Mouse (Mus musculus): Measurements from ENCODE around the gene Erg28. TPM values are rescaled to one million over a fixed set of nuclear protein-coding genes. Genes with fewer than 3 reads are reported as not detected.

Gene Erg28
- polyA plus RNA-seq, 1 experiment, result 53.8 TPM

- no peak for DNase-seq (ENCODE audit: low read depth)
- TF ChIP-seq CTCF (IDR thresholded peaks at IDR 0.05; ENCODE audit: borderline replicate concordance, extremely low read depth, insufficient read depth, insufficient read length), result no peak
- no peak for TF ChIP-seq POLR2A (IDR thresholded peaks at IDR 0.05; ENCODE audit: borderline replicate concordance, extremely low read depth, insufficient read depth, insufficient read length, poor library complexity, severe bottlenecking)
Measured at GRCm38 (mm10) chr12:85811676-85812075, 12.7 kb downstream of the Erg28 start.

DNA sequence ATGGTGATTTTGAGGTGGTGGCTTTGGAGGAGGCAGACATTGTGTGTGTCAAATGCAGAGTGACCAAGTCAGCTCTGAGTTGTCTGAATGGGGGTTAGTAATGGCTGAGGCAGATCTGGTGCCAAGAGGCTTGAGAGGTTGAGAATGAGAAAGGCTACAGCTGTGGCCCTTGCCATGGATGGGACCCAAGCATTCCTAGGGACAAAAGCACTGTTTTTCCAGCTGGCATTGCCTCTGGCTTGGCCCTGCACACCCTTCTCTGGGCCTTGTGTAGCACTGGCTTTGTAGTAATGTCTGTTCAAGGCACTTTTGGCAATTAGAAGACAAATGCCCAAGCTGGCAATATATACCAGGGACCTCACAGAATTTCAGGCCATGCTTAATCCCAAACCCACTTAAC lies 13.4 kb downstream of the Erg28 start:
- DNase-seq (ENCODE audit: low read depth), result no peak
- no peak for TF ChIP-seq CTCF (IDR thresholded peaks at IDR 0.05; ENCODE audit: borderline replicate concordance, extremely low read depth, insufficient read depth, insufficient read length)
- TF ChIP-seq POLR2A (IDR thresholded peaks at IDR 0.05; ENCODE audit: borderline replicate concordance, extremely low read depth, insufficient read depth, insufficient read length, poor library complexity, severe bottlenecking), result no peak

- no peak for DNase-seq (ENCODE audit: low read depth)
- TF ChIP-seq POLR2A (IDR thresholded peaks at IDR 0.05; ENCODE audit: borderline replicate concordance, extremely low read depth, insufficient read depth, insufficient read length, poor library complexity, severe bottlenecking) (no peak), CTCF (IDR thresholded peaks at IDR 0.05; ENCODE audit: borderline replicate concordance, extremely low read depth, insufficient read depth, insufficient read length) (no peak)
Measured at GRCm38 (mm10) chr12:85809726-85810125, 14.6 kb downstream of the Erg28 start.

- peak; percentile 13 for DNase-seq (ENCODE audit: low read depth)
Measured at GRCm38 (mm10) chr12:85800031-85800430, 24.3 kb downstream of the Erg28 start.

DNA sequence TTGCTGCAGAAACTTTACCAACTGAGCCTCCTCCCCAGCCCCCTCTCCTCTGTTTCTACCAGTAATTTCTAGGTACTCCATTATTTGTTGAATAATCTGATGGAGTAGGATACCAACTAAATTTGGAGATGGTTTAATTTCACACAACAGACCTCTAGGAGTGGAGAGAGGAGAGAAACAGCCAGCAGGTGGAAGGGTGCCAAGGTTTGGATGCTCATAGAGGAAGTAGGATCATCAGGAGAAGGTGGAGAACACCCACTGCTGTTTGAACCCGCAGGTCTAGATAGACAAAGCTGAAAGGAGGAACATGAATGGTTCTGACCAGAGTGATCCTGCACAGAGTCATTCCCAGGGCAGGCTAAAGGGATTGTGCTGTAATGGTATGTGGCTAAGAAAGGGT lies 28.8 kb downstream of the Erg28 start:
- DNase-seq (ENCODE audit: low read depth), result no peak
- no peak for TF ChIP-seq POLR2A (IDR thresholded peaks at IDR 0.05; ENCODE audit: borderline replicate concordance, extremely low read depth, insufficient read depth, insufficient read length, poor library complexity, severe bottlenecking)
- TF ChIP-seq CTCF (IDR thresholded peaks at IDR 0.05; ENCODE audit: borderline replicate concordance, extremely low read depth, insufficient read depth, insufficient read length), result no peak

More at GRCm38 (mm10) chr12:85800031-85800430, 24.3 kb downstream of the Erg28 start:
- TF ChIP-seq POLR2A (IDR thresholded peaks at IDR 0.05; ENCODE audit: borderline replicate concordance, extremely low read depth, insufficient read depth, insufficient read length, poor library complexity, severe bottlenecking), result no peak

DNA sequence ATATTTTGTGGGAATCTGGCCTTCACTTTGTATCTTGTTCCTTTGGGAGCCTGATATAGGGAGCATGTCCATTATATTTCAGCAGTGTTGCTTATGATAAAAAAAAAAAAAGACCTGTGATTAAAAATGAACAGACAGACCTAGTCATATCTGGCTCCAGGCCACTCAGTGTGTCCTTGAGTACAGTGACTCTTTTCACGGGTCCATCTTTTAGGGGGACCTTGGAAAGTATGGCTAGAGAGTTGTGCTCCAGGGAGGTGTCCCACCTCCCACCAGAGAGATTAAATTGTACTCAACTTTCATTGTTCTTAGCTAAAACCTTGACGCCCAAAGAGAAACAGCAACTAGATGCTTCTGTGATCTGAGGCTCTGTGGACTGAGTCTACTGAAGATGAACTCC lies 30.3 kb downstream of the Erg28 start:
- no peak for TF ChIP-seq CTCF (IDR thresholded peaks at IDR 0.05; ENCODE audit: borderline replicate concordance, extremely low read depth, insufficient read depth, insufficient read length)
- TF ChIP-seq POLR2A (IDR thresholded peaks at IDR 0.05; ENCODE audit: borderline replicate concordance, extremely low read depth, insufficient read depth, insufficient read length, poor library complexity, severe bottlenecking), result no peak
- DNase-seq (ENCODE audit: low read depth), result no peak

DNA sequence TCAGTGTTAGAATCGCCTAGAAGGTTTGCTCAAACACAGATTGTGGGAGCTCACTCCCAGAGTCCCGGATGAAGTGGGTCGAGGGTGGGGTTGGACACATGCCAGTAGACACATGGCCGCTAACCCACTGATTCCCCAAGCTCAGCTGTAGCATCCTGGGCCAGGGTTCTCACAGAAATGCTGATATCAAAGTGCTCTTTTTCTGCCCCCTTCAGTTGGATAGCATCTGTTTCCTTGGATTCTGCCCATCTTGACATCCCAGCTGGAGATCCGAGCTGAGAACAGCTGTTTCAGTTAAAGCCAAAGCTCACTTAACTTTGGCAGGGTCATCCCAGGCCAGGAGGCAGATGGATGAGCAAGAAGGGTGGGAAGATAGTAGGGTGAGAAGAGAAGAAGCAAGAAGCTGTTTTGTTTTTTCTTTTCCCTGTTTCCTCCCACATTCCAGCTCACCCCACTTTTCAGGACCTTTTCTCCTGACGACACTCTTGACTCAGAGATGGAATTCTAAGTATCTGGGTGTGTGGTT lies 31.5 kb downstream of the Erg28 start:
- TF ChIP-seq CTCF (IDR thresholded peaks at IDR 0.05; ENCODE audit: borderline replicate concordance, extremely low read depth, insufficient read depth, insufficient read length) (no peak), POLR2A (IDR thresholded peaks at IDR 0.05; ENCODE audit: borderline replicate concordance, extremely low read depth, insufficient read depth, insufficient read length, poor library complexity, severe bottlenecking) (no peak)
- DNase-seq (ENCODE audit: low read depth), result peak; percentile 48

DNA sequence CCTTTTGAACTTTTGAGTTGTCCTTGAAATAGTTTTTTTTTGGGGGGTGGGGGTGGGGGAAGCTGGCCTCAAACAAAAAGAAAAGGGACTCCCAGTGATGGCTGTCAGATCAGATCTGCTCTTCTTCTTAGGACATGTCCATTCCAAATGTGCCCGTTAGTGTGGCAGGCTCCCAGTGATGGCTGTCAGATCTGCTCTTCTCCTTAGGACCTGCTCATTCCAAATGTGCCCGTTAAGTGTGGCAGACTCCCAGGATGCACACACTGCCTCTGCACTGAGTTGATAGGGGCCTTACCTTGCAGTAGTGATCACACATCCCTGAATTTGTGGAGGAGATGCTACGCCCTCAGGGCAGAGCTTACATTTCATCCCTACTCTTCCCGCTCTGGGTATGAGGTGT lies 32.2 kb downstream of the Erg28 start:
- no peak for DNase-seq (ENCODE audit: low read depth)
- no peak for TF ChIP-seq CTCF (IDR thresholded peaks at IDR 0.05; ENCODE audit: borderline replicate concordance, extremely low read depth, insufficient read depth, insufficient read length)
- no peak for TF ChIP-seq POLR2A (IDR thresholded peaks at IDR 0.05; ENCODE audit: borderline replicate concordance, extremely low read depth, insufficient read depth, insufficient read length, poor library complexity, severe bottlenecking)

DNA sequence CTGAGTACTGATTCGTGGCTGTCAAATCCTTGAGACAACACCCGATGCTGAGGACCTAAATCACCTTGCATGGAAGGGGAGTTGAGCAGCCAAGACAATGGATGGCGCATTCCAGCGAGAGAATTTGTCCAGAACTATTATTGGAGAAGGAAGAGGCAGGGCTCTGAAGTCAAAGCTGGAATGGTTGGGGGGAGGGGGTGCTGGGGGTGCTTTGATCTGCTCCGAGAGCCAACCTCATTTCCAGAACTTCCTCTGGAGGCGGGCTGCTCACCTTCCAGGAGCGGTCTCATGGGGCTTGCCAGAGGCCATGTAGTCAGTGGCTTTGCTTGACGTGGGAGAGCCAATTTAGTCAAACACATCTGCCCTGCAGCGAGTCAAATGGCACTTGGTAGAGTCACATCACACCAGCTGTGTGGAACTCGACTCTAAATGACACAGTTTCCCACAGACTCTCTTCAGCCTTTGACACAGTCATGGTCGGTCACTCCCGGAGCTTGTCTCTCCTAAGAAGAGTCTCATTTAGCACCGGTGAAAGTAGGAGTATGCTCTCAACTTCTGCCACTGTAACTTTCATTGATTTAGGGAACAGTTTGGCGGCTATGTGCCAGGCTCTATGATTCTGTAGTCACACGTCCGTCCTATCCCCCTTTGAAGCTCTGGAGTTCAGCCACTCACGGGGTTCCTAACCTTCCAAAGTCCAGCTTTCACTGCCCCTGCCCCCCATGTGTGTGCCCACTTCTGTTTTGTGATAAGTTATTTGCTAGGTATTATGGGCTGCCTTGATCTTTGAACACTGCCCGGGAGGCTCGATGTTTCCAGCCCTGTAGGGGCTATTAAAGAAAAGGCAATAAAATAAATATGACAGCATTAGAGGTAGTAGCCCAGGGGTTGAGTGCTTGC lies 39.2 kb downstream of the Erg28 start:
- DNase-seq (ENCODE audit: low read depth), result peak; percentile 4
- TF ChIP-seq CTCF (IDR thresholded peaks at IDR 0.05; ENCODE audit: borderline replicate concordance, extremely low read depth, insufficient read depth, insufficient read length) (no peak), POLR2A (IDR thresholded peaks at IDR 0.05; ENCODE audit: borderline replicate concordance, extremely low read depth, insufficient read depth, insufficient read length, poor library complexity, severe bottlenecking) (no peak)

- TF ChIP-seq CTCF (IDR thresholded peaks at IDR 0.05; ENCODE audit: borderline replicate concordance, extremely low read depth, insufficient read depth, insufficient read length) (no peak), POLR2A (IDR thresholded peaks at IDR 0.05; ENCODE audit: borderline replicate concordance, extremely low read depth, insufficient read depth, insufficient read length, poor library complexity, severe bottlenecking) (no peak)
- no peak for DNase-seq (ENCODE audit: low read depth)
Measured at GRCm38 (mm10) chr12:85781606-85782005, 42.7 kb downstream of the Erg28 start.

- DNase-seq (ENCODE audit: low read depth), result no peak
- no peak for TF ChIP-seq POLR2A (IDR thresholded peaks at IDR 0.05; ENCODE audit: borderline replicate concordance, extremely low read depth, insufficient read depth, insufficient read length, poor library complexity, severe bottlenecking)
- TF ChIP-seq CTCF (IDR thresholded peaks at IDR 0.05; ENCODE audit: borderline replicate concordance, extremely low read depth, insufficient read depth, insufficient read length), result no peak
Measured at GRCm38 (mm10) chr12:85779707-85780106, 44.6 kb downstream of the Erg28 start.

GRCm38 (mm10) chr12:85778962-85779361 lies 45.4 kb downstream of the Erg28 start:
- no peak for DNase-seq (ENCODE audit: low read depth)
- TF ChIP-seq CTCF (IDR thresholded peaks at IDR 0.05; ENCODE audit: borderline replicate concordance, extremely low read depth, insufficient read depth, insufficient read length), result no peak
- TF ChIP-seq POLR2A (IDR thresholded peaks at IDR 0.05; ENCODE audit: borderline replicate concordance, extremely low read depth, insufficient read depth, insufficient read length, poor library complexity, severe bottlenecking), result no peak
